Mouse (Mus musculus) lung, postnatal 0 days (tissue): ENCODE data around the gene Ubr2. TPM values are rescaled to one million over a fixed set of nuclear protein-coding genes. Genes with fewer than 3 reads are reported as not detected.

Source experiments
- ATAC-seq: fragments of 200-750 bp; cut with Nextera tagmentation; 2 replicates; pipeline ENCODE4 v1.8.0; 2017; ENCODE audit warnings: moderate library complexity
- DNase-seq: peaks from one replicate; pipeline ENCODE4 v3.0.0-alpha.2; 2016; ENCODE audit warnings: low spot score
- H3K27ac ChIP-seq: fragments of 300-500 bp; sonication (generic); 2 replicates; pipeline ENCODE4 v1.5.1; 2014; ENCODE audit warnings: antibody characterized with exemption, mild to moderate bottlenecking, low read length, mixed read lengths
- H3K27me3 ChIP-seq: fragments of 300-500 bp; sonication (generic); replicated peaks from 2 replicates; pipeline ENCODE4 v1.6.1; 2014; ENCODE audit warnings: low read length, mixed read lengths; ENCODE audit not compliant: insufficient read depth
- H3K36me3 ChIP-seq: fragments of 300-500 bp; sonication (generic); 2 replicates; pipeline ENCODE4 v1.6.1; 2014; ENCODE audit warnings: low read length, mixed read lengths; ENCODE audit not compliant: insufficient read depth
- H3K4me1 ChIP-seq: fragments of 300-500 bp; sonication (generic); 2 replicates; pipeline ENCODE4 v1.6.1; 2014; ENCODE audit warnings: antibody characterized with exemption, low read depth, low read length, mixed read lengths; ENCODE audit not compliant: insufficient read depth
- H3K4me2 ChIP-seq: fragments of 300-500 bp; sonication (generic); replicated peaks from 2 replicates; pipeline ENCODE4 v1.6.1; 2014; ENCODE audit warnings: low read depth, mild to moderate bottlenecking, low read length, moderate library complexity, mixed read lengths
- H3K4me3 ChIP-seq: fragments of 300-500 bp; sonication (generic); 2 replicates; pipeline ENCODE4 v1.5.1; 2014; ENCODE audit warnings: low read depth, low read length
- H3K9ac ChIP-seq: fragments of 300-500 bp; sonication (generic); replicated peaks from 2 replicates; pipeline ENCODE4 v1.6.1; 2014; ENCODE audit warnings: low read depth, mild to moderate bottlenecking
- H3K9me3 ChIP-seq: fragments of 300-500 bp; sonication (generic); 2 replicates; pipeline ENCODE4 v1.6.1; 2016; ENCODE audit warnings: low read length, mixed read lengths
- CTCF ChIP-seq: IDR thresholded peaks from 2 replicates; pipeline ENCODE4 v1.5.1; 2016; ENCODE audit warnings: antibody characterized with exemption, mild to moderate bottlenecking
- EP300 ChIP-seq: IDR thresholded peaks from 2 replicates; pipeline ENCODE4 v1.6.1; 2016; ENCODE audit warnings: antibody characterized with exemption, mild to moderate bottlenecking, control low read depth
- WGBS: fragments of 180-500 bp; shearing (Covaris S2); extraction: QIAGEN DNeasy Blood & Tissue Kit; methylation state at CpG from one replicate; pipeline ENCODE4 v1.1.7; 2014; 5-methylcytosine and 5-hydroxymethylcytosine counted together
- polyA plus RNA-seq: library from polyadenylated mRNA; unstranded; fragments of >200 nt; fragmentation: Nextera tagmentation; extraction: Ambion mirVana; gene quantifications from 2 replicates; pipeline ENCODE4 v1.2.1, GENCODE M21; 2015

Ubr2 gene
- polyA plus RNA-seq, 1 experiment from 2014 or later: 11.8 TPM

- no peak overlapping the region for H3K4me3 ChIP-seq
- DNase-seq (peak; percentile 61), ATAC-seq (no peak; the same call in 1 of the 2 replicates)
- H3K4me1 ChIP-seq: no peaks in the 10 kb centered on the region
- H3K27me3 ChIP-seq: no peaks in the 10 kb centered on the region
- 64% methylated on average over 3 of the region's 3 CpGs for WGBS
- no peak overlapping the region for H3K4me2 ChIP-seq
- peaks cover 94% of the 10 kb centered on the region; the same call in 1 of the 2 replicates for H3K36me3 ChIP-seq
- H3K27ac ChIP-seq: no peak overlapping the region
- no peaks in the 10 kb centered on the region for H3K9me3 ChIP-seq
- TF ChIP-seq CTCF (peak; percentile 87), EP300 (no peak)
- H3K9ac ChIP-seq: no peak overlapping the region
These were observed 35.2 kb downstream of the Ubr2 start for GRCm38 (mm10) chr17:46975183-46975582.

DNA sequence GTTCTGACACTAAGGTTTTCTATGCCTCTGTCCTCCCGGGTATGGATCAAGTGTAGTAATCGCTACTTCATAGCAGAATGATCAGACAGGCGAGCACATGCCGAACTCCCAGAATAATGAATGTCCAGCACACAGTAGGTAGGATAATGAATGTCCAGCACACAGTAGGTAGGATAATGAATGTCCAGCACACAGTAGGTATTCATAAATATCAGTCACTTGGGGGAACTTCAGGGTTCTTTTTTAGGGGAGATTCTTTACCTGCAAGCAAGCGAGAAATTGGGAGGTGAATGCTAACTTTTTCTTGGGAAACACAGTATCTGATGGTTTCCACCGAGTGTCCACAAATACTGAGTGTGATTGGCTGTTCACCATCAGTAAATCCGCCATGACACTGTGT lies 37.8 kb downstream of the Ubr2 start:
- H3K27ac ChIP-seq: no peak overlapping the region
- TF ChIP-seq EP300 (no peak), CTCF (no peak)
- WGBS: 94% methylated on average over 7 of the region's 7 CpGs

DNA sequence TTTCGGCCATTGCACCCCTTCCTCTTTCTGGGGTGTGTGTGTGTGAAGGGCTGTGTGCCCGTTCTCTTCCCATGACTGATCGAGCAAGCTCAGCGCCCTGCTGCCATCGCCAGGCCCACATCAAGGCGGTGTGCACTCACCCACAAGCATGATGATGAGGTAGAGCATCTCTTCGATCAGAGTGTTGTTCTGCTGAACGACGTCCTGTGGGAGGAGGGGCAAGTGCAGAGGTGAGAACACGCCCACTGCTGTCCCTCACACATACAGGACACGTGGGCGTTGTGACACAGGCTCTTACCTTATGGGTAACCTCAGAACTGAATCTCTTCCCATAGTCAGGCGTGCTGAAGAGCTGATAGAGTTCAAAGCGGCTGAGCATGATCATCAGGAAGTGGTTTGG lies 43.5 kb downstream of the Ubr2 start:
- TF ChIP-seq CTCF: no peak
- no peak for TF ChIP-seq EP300
- no peaks in the 10 kb centered on the region for H3K4me1 ChIP-seq
- H3K9ac ChIP-seq: no peak overlapping the region
- H3K9me3 ChIP-seq: no peaks in the 10 kb centered on the region
- ATAC-seq (no peak), DNase-seq (no peak)
- H3K4me2 ChIP-seq: no peak overlapping the region
- no peaks in the 10 kb centered on the region for H3K27me3 ChIP-seq
- H3K27ac ChIP-seq: no peak overlapping the region
- H3K36me3 ChIP-seq: peaks cover 79% of the 10 kb centered on the region
- H3K4me3 ChIP-seq: no peak overlapping the region
- 85% methylated on average over 14 of the region's 14 CpGs for WGBS

More for the DNA sequence above, 37.8 kb downstream of the Ubr2 start:
- Histone ChIP-seq H3K9me3 (no peaks in the 10 kb centered on the region), H3K27me3 (no peaks in the 10 kb centered on the region), H3K9ac (no peak overlapping the region), H3K4me1 (no peaks in the 10 kb centered on the region), H3K4me3 (no peak overlapping the region), H3K36me3 (peaks cover 90% of the 10 kb centered on the region), H3K4me2 (no peak overlapping the region)
- no peak for DNase-seq
- ATAC-seq: no peak

GRCm38 (mm10) chr17:46963186-46963585 lies 47.2 kb downstream of the Ubr2 start:
- 73% methylated on average over 13 of the region's 13 CpGs for WGBS
- ATAC-seq (no peak), DNase-seq (no peak)
- H3K4me1 ChIP-seq: no peaks in the 10 kb centered on the region
- no peaks in the 10 kb centered on the region for H3K27me3 ChIP-seq
- TF ChIP-seq CTCF: no peak
- TF ChIP-seq EP300: no peak
- no peaks in the 10 kb centered on the region for H3K9me3 ChIP-seq
- peaks cover 69% of the 10 kb centered on the region for H3K36me3 ChIP-seq
- no peak overlapping the region for H3K9ac ChIP-seq
- no peak overlapping the region for H3K4me3 ChIP-seq
- H3K27ac ChIP-seq: no peak overlapping the region
- no peak overlapping the region for H3K4me2 ChIP-seq

DNA sequence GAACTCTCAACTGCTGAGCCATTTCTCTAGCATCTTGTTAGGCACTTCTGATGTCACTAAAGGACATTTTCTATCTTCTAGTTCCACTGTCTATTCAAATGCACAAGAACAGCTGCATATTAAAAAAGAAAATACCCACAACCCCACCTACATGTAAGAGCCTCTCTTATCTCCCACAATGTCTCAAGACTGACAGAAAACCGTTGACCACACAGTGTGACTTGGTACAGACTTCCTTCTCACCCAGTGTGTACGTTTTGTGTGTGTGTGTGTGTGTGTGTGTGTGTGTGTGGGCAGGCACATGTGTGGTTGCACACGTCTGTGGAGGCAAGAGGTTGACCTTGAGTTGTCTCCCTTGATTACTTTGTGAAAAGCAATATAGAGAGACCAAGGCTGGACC lies 48.2 kb downstream of the Ubr2 start:
- DNase-seq: no peak
- no peak overlapping the region for H3K27ac ChIP-seq
- H3K4me3 ChIP-seq: no peak overlapping the region
- 66% methylated on average over 3 of the region's 3 CpGs for WGBS
- no peaks in the 10 kb centered on the region for H3K4me1 ChIP-seq
- H3K4me2 ChIP-seq: no peak overlapping the region
- no peak for ATAC-seq
- H3K9ac ChIP-seq: no peak overlapping the region
- H3K27me3 ChIP-seq: no peaks in the 10 kb centered on the region
- peaks cover 74% of the 10 kb centered on the region for H3K36me3 ChIP-seq
- no peaks in the 10 kb centered on the region for H3K9me3 ChIP-seq
- TF ChIP-seq EP300: no peak
- no peak for TF ChIP-seq CTCF

DNA sequence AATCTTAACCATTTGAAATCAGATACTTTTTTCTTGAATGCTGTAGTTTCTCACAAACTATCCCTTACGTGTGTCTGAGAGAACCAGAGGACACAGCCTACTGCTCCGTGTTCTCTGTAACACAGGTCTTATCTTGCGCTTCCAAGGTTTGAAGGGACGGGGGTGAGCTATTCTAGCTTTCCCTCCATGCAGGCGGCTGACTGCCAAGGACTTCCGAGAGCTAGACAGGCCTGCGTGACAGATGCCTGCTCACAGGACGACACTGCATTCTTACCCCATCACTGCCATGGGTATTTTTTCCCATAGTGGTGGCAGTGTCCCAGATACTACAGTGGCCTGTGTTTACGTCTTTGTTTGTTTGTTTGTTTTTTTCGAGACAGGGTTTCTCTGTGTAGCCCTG lies 50.1 kb downstream of the Ubr2 start:
- Histone ChIP-seq H3K4me2 (no peak overlapping the region), H3K36me3 (peaks cover 81% of the 10 kb centered on the region), H3K4me3 (no peak overlapping the region), H3K9ac (no peak overlapping the region), H3K9me3 (no peaks in the 10 kb centered on the region), H3K4me1 (no peaks in the 10 kb centered on the region), H3K27ac (no peak overlapping the region), H3K27me3 (no peaks in the 10 kb centered on the region)
- TF ChIP-seq CTCF (no peak), EP300 (no peak)
- WGBS: 87% methylated on average over 10 of the region's 10 CpGs
- ATAC-seq (no peak), DNase-seq (no peak)

- DNase-seq (no peak), ATAC-seq (no peak)
- no peak overlapping the region for H3K27ac ChIP-seq
- H3K4me1 ChIP-seq: no peaks in the 10 kb centered on the region
- H3K4me3 ChIP-seq: no peak overlapping the region
- WGBS: 98% methylated on average over 2 of the region's 2 CpGs
- no peaks in the 10 kb centered on the region for H3K27me3 ChIP-seq
- TF ChIP-seq EP300 (no peak), CTCF (peak; percentile 20; the same call in 1 of the 2 replicates)
- no peak overlapping the region for H3K9ac ChIP-seq
- H3K36me3 ChIP-seq: peaks cover 80% of the 10 kb centered on the region
- no peak overlapping the region for H3K4me2 ChIP-seq
- H3K9me3 ChIP-seq: no peaks in the 10 kb centered on the region
These were observed 52.3 kb downstream of the Ubr2 start for GRCm38 (mm10) chr17:46958045-46958444.
